Mouse (Mus musculus): ENCODE measurements around the gene H2-D1. TPM values are rescaled to one million over a fixed set of nuclear protein-coding genes. Genes with fewer than 3 reads are reported as not detected.
"Not testable (repeated sequence)": the region's sequence is repeated elsewhere in the genome, so short reads cannot be mapped to it uniquely, and the experiment has no call there.

H2-D1 gene
- polyA plus RNA-seq, 2 experiments = 26.0 to 53.9 TPM

DNA sequence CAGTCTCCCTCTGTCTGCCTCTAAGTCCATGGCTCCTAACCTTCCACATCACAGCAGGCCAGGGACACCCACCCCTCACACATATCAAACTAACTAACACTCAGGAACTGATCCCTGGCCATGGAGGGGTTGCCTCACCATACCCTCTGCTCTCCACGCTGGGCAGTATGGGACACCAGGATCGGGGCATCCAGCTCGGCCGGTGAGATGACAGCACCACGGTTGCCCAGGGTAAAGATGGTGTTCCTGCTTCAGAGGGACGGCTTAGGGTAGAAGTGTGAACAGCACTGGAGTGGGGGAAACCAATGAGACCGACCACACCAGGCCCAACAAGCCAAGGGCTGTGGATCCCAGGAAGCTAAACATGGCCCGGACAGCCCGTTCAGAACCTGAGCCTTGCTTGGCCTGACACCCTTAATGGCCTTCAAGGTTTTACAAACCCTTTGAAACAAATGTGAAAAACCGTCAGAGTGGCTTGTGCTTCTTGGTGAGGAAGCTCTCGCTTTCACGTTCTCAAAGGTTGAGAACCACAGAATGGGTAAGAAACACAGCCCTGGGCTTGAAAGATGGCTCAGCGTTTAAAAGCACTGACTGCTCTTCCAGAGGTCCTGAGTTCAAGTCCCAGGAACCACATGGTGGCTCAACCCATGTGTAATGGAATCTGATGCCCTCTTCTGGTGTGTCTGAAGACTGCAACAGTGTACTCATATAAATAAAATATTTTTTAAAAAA is 16.6 kb downstream of the H2-D1 start:
- H3K9me3 ChIP-seq (ENCODE audit: control insufficient read depth, low read length) = no peaks in the 10 kb centered on the region
- no peak for TF ChIP-seq POLR2A (IDR thresholded peaks at IDR 0.05; ENCODE audit: borderline replicate concordance, extremely low read depth, insufficient read depth, insufficient read length)
- 85% methylated on average over 13 of the region's 13 CpGs for WGBS
- no peak overlapping the region for H3K27ac ChIP-seq (replicated peaks; ENCODE audit: low read depth, low read length)
- H3K36me3 ChIP-seq (ENCODE audit: control insufficient read depth, insufficient read depth, low read length) = no peaks in the 10 kb centered on the region
- no peak overlapping the region for H3K4me3 ChIP-seq (replicated peaks; ENCODE audit: low read length)
- no peak for ATAC-seq (ENCODE audit: low FRiP score, low read depth)
- no peak overlapping the region for H3K4me2 ChIP-seq (replicated peaks; ENCODE audit: low read depth, low read length, severe bottlenecking)
- H3K4me1 ChIP-seq (ENCODE audit: control insufficient read depth, insufficient read depth, low read length) = no peaks in the 10 kb centered on the region
- H3K27me3 ChIP-seq (ENCODE audit: control insufficient read depth, insufficient read depth, low read length) = peaks cover 7% of the 10 kb centered on the region; the same call in 1 of the 2 replicates
- no peak overlapping the region for H3K9ac ChIP-seq (ENCODE audit: low read depth, low read length, severe bottlenecking)
- DNase-seq (ENCODE audit: low spot score) = no peak

DNA sequence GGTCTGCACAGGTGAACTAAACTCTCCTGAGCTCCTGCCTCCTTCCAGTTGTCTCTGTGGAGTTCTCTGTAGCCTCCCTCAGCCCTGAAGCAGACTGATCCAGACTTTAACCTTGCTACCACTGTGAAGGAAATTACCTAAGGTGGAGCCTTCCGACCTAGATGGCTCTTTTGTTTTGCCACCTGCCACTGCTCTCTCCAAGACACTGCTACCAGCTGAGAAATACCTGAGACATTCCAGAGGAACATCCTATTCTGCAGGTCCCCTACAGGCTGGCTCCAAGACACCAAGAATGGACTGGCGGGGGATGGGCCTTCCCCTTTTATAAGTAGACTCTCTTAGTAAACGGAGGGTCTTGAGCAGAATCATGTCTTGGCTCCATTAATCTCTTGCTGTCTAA is 17.7 kb downstream of the H2-D1 start:
- Histone ChIP-seq H3K4me3 (replicated peaks; ENCODE audit: low read length) (no peak overlapping the region), H3K27me3 (ENCODE audit: control insufficient read depth, insufficient read depth, low read length) (peaks cover 7% of the 10 kb centered on the region; the same call in 1 of the 2 replicates), H3K9me3 (ENCODE audit: control insufficient read depth, low read length) (no peaks in the 10 kb centered on the region), H3K4me1 (ENCODE audit: control insufficient read depth, insufficient read depth, low read length) (no peaks in the 10 kb centered on the region), H3K9ac (ENCODE audit: low read depth, low read length, severe bottlenecking) (no peak overlapping the region), H3K4me2 (replicated peaks; ENCODE audit: low read depth, low read length, severe bottlenecking) (no peak overlapping the region), H3K36me3 (ENCODE audit: control insufficient read depth, insufficient read depth, low read length) (no peaks in the 10 kb centered on the region), H3K27ac (replicated peaks; ENCODE audit: low read depth, low read length) (no peak overlapping the region)
- no peak for TF ChIP-seq POLR2A (IDR thresholded peaks at IDR 0.05; ENCODE audit: borderline replicate concordance, extremely low read depth, insufficient read depth, insufficient read length)
- WGBS = 88% methylated on average over 3 of the region's 3 CpGs
- no peak for DNase-seq (ENCODE audit: low spot score)
- ATAC-seq (ENCODE audit: low FRiP score, low read depth) = no peak

DNA sequence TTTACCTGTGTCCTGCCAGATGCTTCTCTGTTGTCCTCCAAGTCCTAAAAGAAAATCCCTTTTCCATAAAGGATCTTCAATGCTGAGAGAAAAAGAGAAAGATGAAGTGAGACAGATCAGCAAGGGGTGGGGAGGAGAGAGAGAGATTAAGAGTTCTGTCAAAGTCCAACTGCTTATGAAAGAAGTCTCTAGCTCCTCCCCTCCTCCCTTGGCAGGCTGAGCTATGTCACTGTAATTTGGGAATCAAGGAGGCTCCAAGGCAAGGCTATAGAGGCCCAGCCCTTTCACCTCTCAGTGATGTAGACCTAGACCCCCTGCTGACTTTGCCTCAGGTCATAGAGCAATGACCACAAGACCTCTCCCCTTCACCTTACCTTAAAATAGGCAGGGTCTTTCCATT is 22.9 kb downstream of the H2-D1 start:
- Histone ChIP-seq H3K27ac (replicated peaks; ENCODE audit: low read depth, low read length) (no peak overlapping the region), H3K9ac (ENCODE audit: low read depth, low read length, severe bottlenecking) (no peak overlapping the region), H3K4me1 (ENCODE audit: control insufficient read depth, insufficient read depth, low read length) (no peaks in the 10 kb centered on the region), H3K27me3 (ENCODE audit: control insufficient read depth, insufficient read depth, low read length) (no peaks in the 10 kb centered on the region), H3K4me2 (replicated peaks; ENCODE audit: low read depth, low read length, severe bottlenecking) (no peak overlapping the region), H3K4me3 (replicated peaks; ENCODE audit: low read length) (no peak overlapping the region), H3K9me3 (ENCODE audit: control insufficient read depth, low read length) (no peaks in the 10 kb centered on the region), H3K36me3 (ENCODE audit: control insufficient read depth, insufficient read depth, low read length) (no peaks in the 10 kb centered on the region)
- DNase-seq (ENCODE audit: low spot score) = no peak
- ATAC-seq (ENCODE audit: low FRiP score, low read depth) = no peak
- TF ChIP-seq POLR2A (IDR thresholded peaks at IDR 0.05; ENCODE audit: borderline replicate concordance, extremely low read depth, insufficient read depth, insufficient read length) = no peak

DNA sequence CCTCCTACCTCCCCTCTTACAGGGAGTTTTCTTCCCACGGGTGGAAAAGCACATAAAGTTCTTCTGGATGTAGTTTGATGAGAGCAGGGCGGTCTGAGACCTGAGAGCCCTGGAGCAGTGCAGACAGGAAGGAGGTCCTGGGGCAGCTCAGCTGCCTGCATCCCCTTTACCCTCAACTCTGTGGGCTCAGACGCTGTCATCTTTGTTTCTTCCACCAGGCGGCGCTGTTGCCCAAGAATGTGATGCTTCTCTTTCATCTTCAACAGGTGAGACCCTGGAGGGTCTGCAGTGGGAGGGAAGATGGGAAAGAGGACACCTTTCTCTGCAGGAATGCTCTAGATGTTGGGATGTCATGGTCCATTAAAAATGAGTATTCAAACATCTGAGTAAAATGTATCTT is 33.3 kb downstream of the H2-D1 start:
- not testable (repeated sequence) for H3K36me3 ChIP-seq (ENCODE audit: control insufficient read depth, insufficient read depth, low read length); H3K9ac ChIP-seq (ENCODE audit: low read depth, low read length, severe bottlenecking); H3K27me3 ChIP-seq (ENCODE audit: control insufficient read depth, insufficient read depth, low read length); H3K27ac ChIP-seq (replicated peaks; ENCODE audit: low read depth, low read length); H3K4me2 ChIP-seq (replicated peaks; ENCODE audit: low read depth, low read length, severe bottlenecking); H3K9me3 ChIP-seq (ENCODE audit: control insufficient read depth, low read length); H3K4me3 ChIP-seq (replicated peaks; ENCODE audit: low read length); ATAC-seq (ENCODE audit: low FRiP score, low read depth); DNase-seq (ENCODE audit: low spot score); H3K4me1 ChIP-seq (ENCODE audit: control insufficient read depth, insufficient read depth, low read length)
- 6% methylated on average over 5 of the region's 5 CpGs for WGBS

DNA sequence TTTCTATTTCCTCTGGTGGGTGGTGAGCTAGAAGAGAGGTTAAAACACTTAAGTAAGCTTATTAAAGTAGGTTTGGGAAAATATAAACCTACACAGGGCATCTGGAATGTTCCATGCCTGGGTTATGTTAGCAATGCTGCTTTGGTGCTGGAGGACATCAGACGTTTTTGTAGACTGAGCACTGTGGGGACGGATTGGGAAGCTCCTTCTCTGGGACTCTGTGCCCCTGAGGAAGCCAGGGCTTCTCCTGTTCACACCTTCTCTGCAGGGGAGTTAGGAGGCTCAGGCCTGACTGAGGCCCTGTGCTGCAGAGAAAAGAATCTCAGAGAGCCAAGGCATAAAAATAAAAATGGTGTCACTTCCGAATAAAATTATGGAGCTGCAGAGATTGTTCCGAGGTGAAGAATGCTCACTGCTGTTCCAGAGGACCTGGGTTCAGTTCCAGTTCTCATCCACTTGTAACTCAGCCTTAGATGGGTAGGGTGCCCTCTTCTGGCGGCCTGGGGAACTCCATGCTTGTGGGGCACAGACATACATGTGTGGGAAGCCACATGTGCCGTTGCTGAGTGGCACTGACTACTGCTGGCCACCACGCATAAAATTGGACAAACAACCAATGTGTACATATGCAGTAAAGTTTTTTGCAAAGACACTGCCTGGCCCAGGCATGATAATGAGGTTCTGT is 37.9 kb downstream of the H2-D1 start:
- not testable (repeated sequence) for ATAC-seq (ENCODE audit: low FRiP score, low read depth); H3K36me3 ChIP-seq (ENCODE audit: control insufficient read depth, insufficient read depth, low read length)
- WGBS = 85% methylated on average over 7 of the region's 7 CpGs

More for the DNA sequence above, 37.9 kb downstream of the H2-D1 start:
- not testable (repeated sequence) for H3K27me3 ChIP-seq (ENCODE audit: control insufficient read depth, insufficient read depth, low read length); DNase-seq (ENCODE audit: low spot score); H3K4me1 ChIP-seq (ENCODE audit: control insufficient read depth, insufficient read depth, low read length); H3K27ac ChIP-seq (replicated peaks; ENCODE audit: low read depth, low read length); H3K9me3 ChIP-seq (ENCODE audit: control insufficient read depth, low read length); H3K9ac ChIP-seq (ENCODE audit: low read depth, low read length, severe bottlenecking); H3K4me2 ChIP-seq (replicated peaks; ENCODE audit: low read depth, low read length, severe bottlenecking); H3K4me3 ChIP-seq (replicated peaks; ENCODE audit: low read length)

Data from limb, embryonic 14.5 days (tissue).